Mouse (Mus musculus) forebrain, embryonic 16.5 days (tissue): ENCODE results near the gene Sec1. TPM values are rescaled to one million over a fixed set of nuclear protein-coding genes. Genes with fewer than 3 reads are reported as not detected.

ENCODE experiments used
- ATAC-seq: fragments of 200-750 bp; cut with Nextera tagmentation; 2 replicates; pipeline ENCODE4 v1.8.0; 2017; ENCODE audit warnings: mild to moderate bottlenecking, moderate library complexity
- H3K27ac ChIP-seq: fragments of 300-500 bp; sonication (generic); 2 replicates; pipeline ENCODE4 v1.5.1; 2014; ENCODE audit warnings: low read length, control low read depth
- H3K27me3 ChIP-seq: fragments of 300-500 bp; sonication (generic); replicated peaks from 2 replicates; pipeline ENCODE4 v1.6.1; 2014; ENCODE audit warnings: low read length; ENCODE audit not compliant: control insufficient read depth, insufficient read depth
- H3K36me3 ChIP-seq: fragments of 300-500 bp; sonication (generic); 2 replicates; pipeline ENCODE4 v1.6.1; 2014; ENCODE audit not compliant: control insufficient read depth, insufficient read depth
- H3K4me1 ChIP-seq: fragments of 300-500 bp; sonication (generic); replicated peaks from 2 replicates; pipeline ENCODE4 v1.6.1; 2014; ENCODE audit warnings: low read length; ENCODE audit not compliant: control insufficient read depth, insufficient read depth
- H3K4me2 ChIP-seq: fragments of 300-500 bp; sonication (generic); 2 replicates; pipeline ENCODE4 v1.6.1; 2014; ENCODE audit warnings: mild to moderate bottlenecking, low read length, control low read depth
- H3K4me3 ChIP-seq: fragments of 300-500 bp; sonication (generic); replicated peaks from 2 replicates; pipeline ENCODE4 v1.5.1; 2014; ENCODE audit warnings: mild to moderate bottlenecking, low read length, control low read depth
- H3K9ac ChIP-seq: fragments of 300-500 bp; sonication (generic); replicated peaks from 2 replicates; pipeline ENCODE4 v1.6.1; 2014; ENCODE audit warnings: low read depth, low read length, control low read depth
- H3K9me3 ChIP-seq: fragments of 300-500 bp; sonication (generic); 2 replicates; pipeline ENCODE4 v1.6.1; 2016; ENCODE audit warnings: low read length; ENCODE audit not compliant: control insufficient read depth
- WGBS: fragments of 180-500 bp; shearing (Covaris S2); extraction: QIAGEN DNeasy Blood & Tissue Kit; methylation state at CpG from one replicate; pipeline ENCODE4 v1.1.7; 2014; 5-methylcytosine and 5-hydroxymethylcytosine counted together
- polyA plus RNA-seq: library from polyadenylated mRNA; unstranded; fragments of >200 nt; fragmentation: Nextera tagmentation; extraction: Ambion mirVana; gene quantifications from 2 replicates; pipeline ENCODE4 v1.2.1, GENCODE M21; 2015

The Sec1 gene
- polyA plus RNA-seq, 1 experiment from 2014 or later = 0.10 TPM

GRCm38 (mm10) chr7:45702809-45703520, 8.8 kb upstream of the Sec1 start:
- Histone ChIP-seq H3K9me3 (no peaks in the 10 kb centered on the region), H3K27ac (no peak overlapping the region), H3K4me2 (peak overlapping the region; percentile 97), H3K4me1 (peaks cover 63% of the 10 kb centered on the region), H3K4me3 (no peak overlapping the region), H3K9ac (no peak overlapping the region; the same call in 1 of the 2 replicates), H3K36me3 (no peaks in the 10 kb centered on the region), H3K27me3 (peaks cover 15% of the 10 kb centered on the region)
- no peak for ATAC-seq
- WGBS = 89% methylated on average over 17 of the region's 17 CpGs

DNA sequence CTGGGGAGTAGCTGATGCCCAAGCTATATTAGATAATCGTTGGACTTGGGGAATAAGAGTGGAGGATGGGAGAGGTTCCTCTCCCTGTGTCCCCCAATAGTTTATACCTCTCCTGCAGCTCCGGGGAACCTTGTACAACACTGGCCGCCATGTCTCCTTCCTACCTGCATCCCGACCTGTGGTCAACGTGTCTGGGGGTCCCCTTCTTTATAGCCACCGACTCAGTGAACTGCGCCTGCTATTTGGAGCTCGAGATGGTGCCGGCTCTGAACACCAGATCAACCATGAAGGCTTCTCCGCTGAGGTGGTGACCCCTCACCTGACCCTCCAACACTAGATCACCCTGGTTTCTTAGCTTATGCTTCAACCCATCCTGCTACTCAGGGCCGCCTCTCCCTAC, 8.1 kb upstream of the Sec1 start:
- H3K27ac ChIP-seq = no peak overlapping the region
- no peaks in the 10 kb centered on the region for H3K9me3 ChIP-seq
- no peak overlapping the region for H3K4me2 ChIP-seq
- H3K9ac ChIP-seq = no peak overlapping the region
- ATAC-seq = no peak
- H3K27me3 ChIP-seq = peaks cover 17% of the 10 kb centered on the region
- WGBS = 95% methylated on average over 11 of the region's 11 CpGs
- peaks cover 56% of the 10 kb centered on the region for H3K4me1 ChIP-seq
- no peaks in the 10 kb centered on the region for H3K36me3 ChIP-seq
- no peak overlapping the region for H3K4me3 ChIP-seq

DNA sequence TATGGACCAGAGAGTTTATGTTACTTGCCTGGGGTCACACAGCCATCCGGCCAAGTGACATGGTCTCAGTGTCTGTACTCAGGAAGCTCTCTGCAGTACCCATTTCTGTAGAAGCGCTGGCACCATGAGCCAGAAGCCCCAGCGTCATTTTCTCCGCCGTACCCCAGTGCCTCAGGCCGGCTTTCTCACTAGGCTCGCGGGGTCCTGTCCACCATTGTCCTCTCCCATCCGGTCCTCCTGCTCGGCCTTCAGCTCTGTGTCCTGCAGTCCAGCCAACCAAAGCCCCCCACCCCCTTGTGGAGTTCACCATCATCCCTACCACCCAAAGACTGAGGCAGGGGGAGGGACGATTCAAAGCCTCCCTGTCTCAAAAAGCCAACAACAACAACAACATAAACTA, 7.4 kb upstream of the Sec1 start:
- Histone ChIP-seq H3K9ac (no peak overlapping the region), H3K4me1 (peaks cover 49% of the 10 kb centered on the region), H3K4me3 (peak overlapping the region; percentile 55), H3K9me3 (no peaks in the 10 kb centered on the region), H3K27me3 (peaks cover 17% of the 10 kb centered on the region), H3K27ac (no peak overlapping the region), H3K36me3 (no peaks in the 10 kb centered on the region), H3K4me2 (peak overlapping the region; percentile 84)
- WGBS = 85% methylated on average over 11 of the region's 11 CpGs
- no peak for ATAC-seq

DNA sequence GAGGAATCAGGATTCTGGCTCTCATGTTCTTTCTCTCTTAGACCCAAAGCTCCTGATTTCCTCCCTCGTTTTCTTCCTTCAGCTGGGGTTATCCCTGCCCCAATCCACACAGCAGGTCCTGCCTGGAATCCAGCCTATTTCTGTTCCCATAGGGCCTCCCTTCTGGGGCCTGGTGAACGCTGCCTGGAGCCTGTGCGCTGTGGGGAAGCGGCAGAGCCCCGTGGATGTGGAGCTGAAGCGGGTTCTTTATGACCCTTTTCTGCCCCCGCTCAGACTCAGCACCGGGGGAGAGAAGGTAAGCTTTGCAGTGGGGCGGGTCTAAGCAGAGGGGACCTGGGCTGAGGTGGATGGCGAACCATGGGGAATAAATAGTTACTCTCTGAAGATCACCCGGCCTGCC, 6.9 kb upstream of the Sec1 start:
- Histone ChIP-seq H3K9me3 (no peaks in the 10 kb centered on the region), H3K27ac (peak overlapping the region; percentile 29), H3K27me3 (peaks cover 17% of the 10 kb centered on the region), H3K36me3 (no peaks in the 10 kb centered on the region), H3K4me3 (peak overlapping the region; percentile 55), H3K4me2 (peak overlapping the region; percentile 84), H3K9ac (peak overlapping the region; percentile 74), H3K4me1 (peaks cover 44% of the 10 kb centered on the region)
- no peak for ATAC-seq
- 29% methylated on average over 11 of the region's 11 CpGs for WGBS

DNA sequence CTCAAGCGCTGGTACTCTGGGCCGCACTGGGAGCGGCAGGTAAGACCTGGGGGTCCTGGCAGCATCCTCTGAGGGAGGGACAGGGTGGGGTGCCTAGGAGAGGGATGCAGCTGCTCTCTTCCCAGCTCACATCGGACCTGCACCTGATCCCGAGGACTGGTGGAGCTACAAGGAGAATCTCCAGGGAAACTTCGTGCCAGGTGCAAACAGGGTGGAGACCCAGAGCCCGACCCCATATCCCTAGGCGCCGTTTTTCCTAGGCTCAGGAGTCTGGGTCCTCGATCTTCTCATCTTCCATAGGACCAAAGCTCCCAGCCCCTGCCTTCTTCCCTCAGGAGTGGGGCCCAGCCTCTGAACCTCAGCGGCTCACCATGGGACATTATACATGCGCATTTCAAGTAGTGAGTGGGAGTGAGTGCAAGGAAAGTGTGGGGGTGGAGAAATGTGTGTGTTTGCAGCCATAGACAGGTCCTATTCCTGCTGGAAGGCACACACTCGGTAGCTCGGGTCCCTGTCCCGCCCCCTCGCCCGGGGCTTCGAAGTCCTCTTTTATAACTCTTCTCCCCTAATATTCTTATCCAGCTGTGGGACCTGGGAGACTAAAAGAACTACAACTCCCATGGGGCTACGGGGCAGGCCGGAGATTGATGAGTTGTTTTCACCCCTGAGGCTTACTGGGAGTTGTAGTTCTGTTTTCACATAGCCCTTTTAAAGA, 6.3 kb upstream of the Sec1 start:
- under 1% methylated on average over 20 of the region's 20 CpGs for WGBS
- Histone ChIP-seq H3K9ac (peak overlapping the region; percentile 74), H3K27me3 (peaks cover 17% of the 10 kb centered on the region), H3K27ac (peak overlapping the region; percentile 72), H3K4me3 (peak overlapping the region; percentile 55), H3K9me3 (no peaks in the 10 kb centered on the region), H3K4me2 (peak overlapping the region; percentile 84), H3K36me3 (no peaks in the 10 kb centered on the region), H3K4me1 (peaks cover 38% of the 10 kb centered on the region)
- peak; percentile 30 for ATAC-seq

- Histone ChIP-seq H3K9ac (peak within 1 kb of the TSS; percentile 74), H3K4me3 (peak within 1 kb of the TSS; percentile 55), H3K27ac (peak within 1 kb of the TSS; percentile 72), H3K27me3 (peaks cover 17% of the 10 kb centered on the region), H3K9me3 (no peaks in the 10 kb centered on the region), H3K4me2 (peak within 1 kb of the TSS; percentile 84), H3K4me1 (peaks cover 34% of the 10 kb centered on the region), H3K36me3 (no peaks in the 10 kb centered on the region)
- no peak; the same call in 1 of the 2 replicates for ATAC-seq
- under 1% methylated on average over 36 of the region's 36 CpGs for WGBS
These were observed 5.4 kb upstream of the Sec1 start, which contains the start of gene Car11 for GRCm38 (mm10) chr7:45699523-45700141. TSS of gene Car11 (plus strand) at chr7:45699843.

DNA sequence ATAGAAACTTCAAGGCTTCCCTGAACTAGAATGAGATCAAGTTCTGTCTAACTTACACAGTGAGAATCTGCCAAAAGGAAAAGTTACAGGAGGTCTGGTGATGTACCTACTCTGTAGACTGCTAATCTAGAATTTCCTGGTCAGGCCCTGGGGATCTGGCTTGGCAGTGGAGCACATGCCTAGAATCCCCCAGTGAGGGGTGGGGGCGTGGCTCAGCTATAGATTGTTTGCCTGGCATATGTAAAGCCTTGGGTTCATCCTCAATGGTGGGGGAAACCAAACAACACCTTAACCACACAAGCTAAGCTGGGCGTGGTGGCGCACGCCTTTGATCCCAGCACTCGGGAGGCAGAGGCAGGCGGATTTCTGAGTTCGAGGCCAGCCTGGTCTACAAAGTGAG, 3.7 kb upstream of the Sec1 start:
- H3K9me3 ChIP-seq = no peaks in the 10 kb centered on the region
- peaks cover 17% of the 10 kb centered on the region for H3K27me3 ChIP-seq
- H3K4me2 ChIP-seq = no peak overlapping the region
- no peak for ATAC-seq
- no peak overlapping the region for H3K4me3 ChIP-seq
- no peaks in the 10 kb centered on the region for H3K36me3 ChIP-seq
- H3K4me1 ChIP-seq = peaks cover 24% of the 10 kb centered on the region
- H3K9ac ChIP-seq = no peak overlapping the region
- 85% methylated on average over 5 of the region's 7 CpGs for WGBS
- no peak overlapping the region for H3K27ac ChIP-seq

DNA sequence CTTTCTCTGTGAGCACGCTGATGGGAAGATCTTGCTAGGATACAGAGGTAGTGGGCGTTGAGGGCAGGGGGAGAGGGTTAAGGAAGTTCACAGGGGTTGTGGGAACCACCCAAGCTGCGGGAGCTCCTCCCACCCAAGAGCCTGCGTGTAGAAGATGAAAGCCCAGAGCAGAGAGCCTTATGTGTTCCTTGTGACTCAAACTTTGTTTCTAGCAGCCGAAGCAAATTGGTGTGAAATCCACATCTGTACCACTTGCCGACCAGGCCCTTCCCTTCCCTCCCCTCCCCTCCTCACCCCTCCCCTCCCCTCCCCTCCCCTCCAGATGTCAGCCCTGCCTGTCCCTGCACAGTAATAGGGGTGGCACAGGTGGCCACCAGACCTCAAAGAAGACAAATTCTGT, 896 bp upstream of the Sec1 start:
- 32% methylated on average over 6 of the region's 6 CpGs for WGBS

GRCm38 (mm10) chr7:45692364-45692763, 1.8 kb downstream of the Sec1 start:
- no peak overlapping the region for H3K4me3 ChIP-seq
- no peaks in the 10 kb centered on the region for H3K27me3 ChIP-seq
- H3K9ac ChIP-seq = no peak overlapping the region
- H3K27ac ChIP-seq = no peak overlapping the region
- H3K4me1 ChIP-seq = no peaks in the 10 kb centered on the region
- H3K36me3 ChIP-seq = no peaks in the 10 kb centered on the region
- WGBS = 87% methylated on average over 2 of the region's 2 CpGs
- H3K4me2 ChIP-seq = no peak overlapping the region
- ATAC-seq = no peak
- H3K9me3 ChIP-seq = no peaks in the 10 kb centered on the region

More for the DNA sequence above, 896 bp upstream of the Sec1 start:
- H3K4me3 ChIP-seq = no peak overlapping the region
- peaks cover 8% of the 10 kb centered on the region for H3K4me1 ChIP-seq
- no peak overlapping the region for H3K9ac ChIP-seq
- no peak for ATAC-seq
- H3K36me3 ChIP-seq = no peaks in the 10 kb centered on the region
- peaks cover 13% of the 10 kb centered on the region for H3K27me3 ChIP-seq
- no peaks in the 10 kb centered on the region for H3K9me3 ChIP-seq
- no peak overlapping the region for H3K27ac ChIP-seq
- H3K4me2 ChIP-seq = no peak overlapping the region
